Mouse (Mus musculus): Measurements from ENCODE around the gene Uhrf1. TPM values are rescaled to one million over a fixed set of nuclear protein-coding genes. Genes with fewer than 3 reads are reported as not detected.

Gene Uhrf1
- polyA plus RNA-seq, 1 experiment = 18.4 TPM

- Histone ChIP-seq H3K36me3 (ENCODE audit: control insufficient read depth, insufficient read depth) (peaks cover 2% of the 10 kb centered on the region), H3K27me3 (ENCODE audit: control insufficient read depth, insufficient read depth, insufficient read length) (no peaks in the 10 kb centered on the region), H3K4me2 (ENCODE audit: low read depth) (no peak overlapping the region), H3K4me3 (no peak overlapping the region), H3K79me2 (ENCODE audit: control insufficient read depth, insufficient read depth) (no peaks in the 10 kb centered on the region), H3ac (ENCODE audit: control insufficient read depth, insufficient read length) (no peak overlapping the region)
- TF ChIP-seq USF1 (IDR thresholded peaks at IDR 0.05; ENCODE audit: low read depth) (no peak), SRF (IDR thresholded peaks at IDR 0.05; ENCODE audit: control insufficient read depth, insufficient read length, low read depth) (peak; percentile 61)
These were observed 47.6 kb downstream of the Uhrf1 start for GRCm38 (mm10) chr17:56350694-56351093.

GRCm38 (mm10) chr17:56356921-56357885 lies 54.1 kb downstream of the Uhrf1 start:
- TF ChIP-seq TCF3 (IDR thresholded peaks at IDR 0.05; ENCODE audit: insufficient read length, low read depth) (peak; percentile 47), MYOD1 (IDR thresholded peaks at IDR 0.05; ENCODE audit: control insufficient read depth in 1 of 3, insufficient read length in 2 of 3, low read depth in 2 of 3) (peak in 2 of 3 experiments; percentile 94 to 98), MYOG (IDR thresholded peaks at IDR 0.05; ENCODE audit: control insufficient read depth in 1 of 3, insufficient read depth in 1 of 3, insufficient read length in 2 of 3, low read depth in 2 of 3) (peak; percentile 72 to 85 (median 76)), CEBPB (IDR thresholded peaks at IDR 0.05; ENCODE audit: insufficient read depth, poor library complexity, severe bottlenecking) (no peak), POLR2A (IDR thresholded peaks at IDR 0.05; ENCODE audit: insufficient read length, low read depth) (no peak), USF1 (IDR thresholded peaks at IDR 0.05; ENCODE audit: low read depth) (peak; percentile 76), SRF (IDR thresholded peaks at IDR 0.05; ENCODE audit: control insufficient read depth, insufficient read length, low read depth) (no peak)
- no peak overlapping the region for H3K4me2 ChIP-seq (ENCODE audit: low read depth)
- H3K79me2 ChIP-seq (ENCODE audit: control insufficient read depth, insufficient read depth) = no peaks in the 10 kb centered on the region
- no peak overlapping the region for H3ac ChIP-seq (ENCODE audit: control insufficient read depth, insufficient read length)
- H3K27me3 ChIP-seq (ENCODE audit: control insufficient read depth, insufficient read depth, insufficient read length) = no peaks in the 10 kb centered on the region
- peaks cover 14% of the 10 kb centered on the region for H3K36me3 ChIP-seq (ENCODE audit: control insufficient read depth, insufficient read depth)
- no peak overlapping the region for H3K4me3 ChIP-seq

- Histone ChIP-seq H3K79me2 (ENCODE audit: control insufficient read depth, insufficient read depth) (no peaks in the 10 kb centered on the region), H3K4me3 (no peak overlapping the region), H3K27me3 (ENCODE audit: control insufficient read depth, insufficient read depth, insufficient read length) (no peaks in the 10 kb centered on the region), H3K4me2 (ENCODE audit: low read depth) (no peak overlapping the region), H3ac (ENCODE audit: control insufficient read depth, insufficient read length) (no peak overlapping the region), H3K36me3 (ENCODE audit: control insufficient read depth, insufficient read depth) (peaks cover 14% of the 10 kb centered on the region)
- TF ChIP-seq REST (IDR thresholded peaks at IDR 0.05; ENCODE audit: insufficient read depth, insufficient read length) (no peak), TCF3 (IDR thresholded peaks at IDR 0.05; ENCODE audit: insufficient read length, low read depth) (no peak), TCF12 (IDR thresholded peaks at IDR 0.05; ENCODE audit: insufficient read depth, poor library complexity, severe bottlenecking) (no peak), POLR2AphosphoS2 (IDR thresholded peaks at IDR 0.05; ENCODE audit: insufficient read length, low read depth) (no peak), USF1 (IDR thresholded peaks at IDR 0.05; ENCODE audit: low read depth) (no peak), MYOD1 (IDR thresholded peaks at IDR 0.05; ENCODE audit: control insufficient read depth in 1 of 3, insufficient read length in 2 of 3, low read depth in 2 of 3) (no peak), E2F4 (IDR thresholded peaks at IDR 0.05; ENCODE audit: insufficient read depth) (no peak)
These were observed 56.1 kb downstream of the Uhrf1 start for GRCm38 (mm10) chr17:56359183-56359725.

- no peaks in the 10 kb centered on the region for H3K27me3 ChIP-seq (ENCODE audit: control insufficient read depth, insufficient read depth, insufficient read length)
- no peak for TF ChIP-seq USF1 (IDR thresholded peaks at IDR 0.05; ENCODE audit: low read depth)
- TF ChIP-seq MYOG (IDR thresholded peaks at IDR 0.05; ENCODE audit: control insufficient read depth in 1 of 3, insufficient read depth in 1 of 3, insufficient read length in 2 of 3, low read depth in 2 of 3) = no peak
- TF ChIP-seq SRF (IDR thresholded peaks at IDR 0.05; ENCODE audit: control insufficient read depth, insufficient read length, low read depth) = no peak
- TF ChIP-seq REST (IDR thresholded peaks at IDR 0.05; ENCODE audit: insufficient read depth, insufficient read length) = no peak
- no peak for TF ChIP-seq MYOD1 (IDR thresholded peaks at IDR 0.05; ENCODE audit: control insufficient read depth in 1 of 3, insufficient read length in 2 of 3, low read depth in 2 of 3)
- TF ChIP-seq POLR2AphosphoS2 (IDR thresholded peaks at IDR 0.05; ENCODE audit: insufficient read length, low read depth) = no peak
- TF ChIP-seq TCF12 (IDR thresholded peaks at IDR 0.05; ENCODE audit: insufficient read depth, poor library complexity, severe bottlenecking) = no peak
- no peak for TF ChIP-seq POLR2A (IDR thresholded peaks at IDR 0.05; ENCODE audit: insufficient read length, low read depth)
- TF ChIP-seq CEBPB (IDR thresholded peaks at IDR 0.05; ENCODE audit: insufficient read depth, poor library complexity, severe bottlenecking) = no peak
- TF ChIP-seq E2F4 (IDR thresholded peaks at IDR 0.05; ENCODE audit: insufficient read depth) = no peak
- TF ChIP-seq MAX (IDR thresholded peaks at IDR 0.05; ENCODE audit: low read depth) = no peak
- TF ChIP-seq TCF3 (IDR thresholded peaks at IDR 0.05; ENCODE audit: insufficient read length, low read depth) = no peak
- no peak overlapping the region for H3ac ChIP-seq (ENCODE audit: control insufficient read depth, insufficient read length)
- H3K4me3 ChIP-seq = no peak overlapping the region
- no peaks in the 10 kb centered on the region for H3K79me2 ChIP-seq (ENCODE audit: control insufficient read depth, insufficient read depth)
- H3K36me3 ChIP-seq (ENCODE audit: control insufficient read depth, insufficient read depth) = peaks cover 14% of the 10 kb centered on the region
- no peak overlapping the region for H3K4me2 ChIP-seq (ENCODE audit: low read depth)
These were observed 56.7 kb downstream of the Uhrf1 start for GRCm38 (mm10) chr17:56359864-56360263.

- H3K27me3 ChIP-seq (ENCODE audit: control insufficient read depth, insufficient read depth, insufficient read length) = no peaks in the 10 kb centered on the region
- peak overlapping the region; percentile 36 for H3K4me2 ChIP-seq (ENCODE audit: low read depth)
- peaks cover 14% of the 10 kb centered on the region for H3K36me3 ChIP-seq (ENCODE audit: control insufficient read depth, insufficient read depth)
- H3ac ChIP-seq (ENCODE audit: control insufficient read depth, insufficient read length) = no peak overlapping the region
- no peaks in the 10 kb centered on the region for H3K79me2 ChIP-seq (ENCODE audit: control insufficient read depth, insufficient read depth)
- TF ChIP-seq POLR2AphosphoS2 (IDR thresholded peaks at IDR 0.05; ENCODE audit: insufficient read length, low read depth) (no peak), E2F4 (IDR thresholded peaks at IDR 0.05; ENCODE audit: insufficient read depth) (no peak), TCF12 (IDR thresholded peaks at IDR 0.05; ENCODE audit: insufficient read depth, poor library complexity, severe bottlenecking) (no peak), MYOD1 (IDR thresholded peaks at IDR 0.05; ENCODE audit: control insufficient read depth in 1 of 3, insufficient read length in 2 of 3, low read depth in 2 of 3) (peak in 2 of 3 experiments; percentile 19 to 50), MYOG (IDR thresholded peaks at IDR 0.05; ENCODE audit: control insufficient read depth in 1 of 3, insufficient read depth in 1 of 3, insufficient read length in 2 of 3, low read depth in 2 of 3) (peak in 1 of 3 experiments; percentile 38), TCF3 (IDR thresholded peaks at IDR 0.05; ENCODE audit: insufficient read length, low read depth) (no peak), REST (IDR thresholded peaks at IDR 0.05; ENCODE audit: insufficient read depth, insufficient read length) (no peak), USF1 (IDR thresholded peaks at IDR 0.05; ENCODE audit: low read depth) (no peak), SRF (IDR thresholded peaks at IDR 0.05; ENCODE audit: control insufficient read depth, insufficient read length, low read depth) (no peak), POLR2A (IDR thresholded peaks at IDR 0.05; ENCODE audit: insufficient read length, low read depth) (no peak), CEBPB (IDR thresholded peaks at IDR 0.05; ENCODE audit: insufficient read depth, poor library complexity, severe bottlenecking) (no peak), MAX (IDR thresholded peaks at IDR 0.05; ENCODE audit: low read depth) (no peak)
- no peak overlapping the region for H3K4me3 ChIP-seq
These were observed 57.3 kb downstream of the Uhrf1 start for GRCm38 (mm10) chr17:56360451-56360850.
